Mouse (Mus musculus) cerebellum, postnatal 36 days (tissue): ENCODE results near the gene Ulk2.
"Not testable (repeated sequence)": the region's sequence is repeated elsewhere in the genome, so short reads cannot be mapped to it uniquely, and the experiment has no call there.

ENCODE experiments used
- DNase-seq, 2 experiments: peaks; one replicate each; pipeline ENCODE4 v3.0.0; 2021 to 2022; ENCODE audit warnings: mixed read lengths in 2 of 2

Ulk2 gene

GRCm38 (mm10) chr11:61854988-61855411 is at the start of gene Ulk2:
Ulk2 (minus strand) TSS chr11:61855073.
- peak; percentile 90 to 91 for DNase-seq

GRCm38 (mm10) chr11:61882183-61882582 is 27.3 kb upstream of the Ulk2 start:
- DNase-seq, result no peak

- no peak for DNase-seq
Measured at GRCm38 (mm10) chr11:61879921-61880320, 25.0 kb upstream of the Ulk2 start.

GRCm38 (mm10) chr11:61871881-61872280 is 17.0 kb upstream of the Ulk2 start:
- DNase-seq, result no peak

GRCm38 (mm10) chr11:61866856-61867255 is 12.0 kb upstream of the Ulk2 start:
- no peak for DNase-seq

GRCm38 (mm10) chr11:61861781-61862547 is 7.1 kb upstream of the Ulk2 start:
- DNase-seq, result no peak

- no peak for DNase-seq
Measured at GRCm38 (mm10) chr11:61859316-61859715, 4.4 kb upstream of the Ulk2 start.

GRCm38 (mm10) chr11:61855539-61855938 is 666 bp upstream of the Ulk2 start:
- no peak for DNase-seq

GRCm38 (mm10) chr11:61854211-61854987 is 474 bp downstream of the Ulk2 start:
- DNase-seq, result peak; percentile 85 to 89

- no peak for DNase-seq
Measured at GRCm38 (mm10) chr11:61853659-61854058, 1.2 kb downstream of the Ulk2 start.

GRCm38 (mm10) chr11:61852916-61853315 is 2.0 kb downstream of the Ulk2 start:
- DNase-seq, result no peak

GRCm38 (mm10) chr11:61851195-61851594 is 3.7 kb downstream of the Ulk2 start:
- DNase-seq, result no peak

- not testable (repeated sequence) for DNase-seq
Measured at GRCm38 (mm10) chr11:61840663-61841062, 14.2 kb downstream of the Ulk2 start.

GRCm38 (mm10) chr11:61839940-61840339 is 14.9 kb downstream of the Ulk2 start:
- DNase-seq, result no peak

- no peak for DNase-seq
Measured at GRCm38 (mm10) chr11:61839182-61839581, 15.7 kb downstream of the Ulk2 start.

GRCm38 (mm10) chr11:61809793-61810192 is 45.1 kb downstream of the Ulk2 start:
- no peak for DNase-seq

- no peak for DNase-seq
Measured at GRCm38 (mm10) chr11:61808551-61809117, 46.2 kb downstream of the Ulk2 start.

- DNase-seq, result no peak
Measured at GRCm38 (mm10) chr11:61793441-61793840, 61.4 kb downstream of the Ulk2 start.

- DNase-seq, result no peak
Measured at GRCm38 (mm10) chr11:61788550-61788949, 66.3 kb downstream of the Ulk2 start.

GRCm38 (mm10) chr11:61782526-61782925 is 72.3 kb downstream of the Ulk2 start:
- not testable (repeated sequence) for DNase-seq

GRCm38 (mm10) chr11:61774551-61775149 is 80.2 kb downstream of the Ulk2 start:
- no peak for DNase-seq

GRCm38 (mm10) chr11:61761584-61762407 is 93.1 kb downstream of the Ulk2 start, which contains the start of gene Prpsap2:
Prpsap2 (minus strand) TSS chr11:61762088.
- peak; percentile 99 for DNase-seq
